Mouse (Mus musculus): ENCODE data around the gene Lingo1.

Lingo1 gene

DNA sequence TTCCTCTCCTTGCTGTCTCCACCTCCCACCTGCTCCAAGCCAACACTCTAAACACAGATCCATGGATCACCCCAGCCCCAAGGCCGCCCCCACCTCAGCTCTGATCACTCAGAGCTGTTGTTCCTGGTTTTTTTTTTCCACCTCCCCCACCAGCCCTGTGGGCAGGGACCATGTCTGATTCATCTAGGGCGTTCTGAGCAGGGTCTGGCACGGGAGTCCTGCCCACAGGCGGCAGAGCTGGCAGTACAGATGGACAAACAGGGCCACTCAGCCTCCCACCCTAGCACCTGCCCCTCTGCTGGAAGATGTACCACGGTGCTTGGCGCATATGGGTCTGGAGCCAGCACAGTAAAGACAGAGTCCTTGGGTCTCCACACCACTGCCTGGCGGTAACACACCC is 114.3 kb downstream of the Lingo1 start:
- intact Hi-C loops (cut with DNase I) = no loop called here

GRCm38 (mm10) chr9:56678929-56679681 is 117.2 kb downstream of the Lingo1 start:
- intact Hi-C loops (cut with DNase I) = no loop called here

DNA sequence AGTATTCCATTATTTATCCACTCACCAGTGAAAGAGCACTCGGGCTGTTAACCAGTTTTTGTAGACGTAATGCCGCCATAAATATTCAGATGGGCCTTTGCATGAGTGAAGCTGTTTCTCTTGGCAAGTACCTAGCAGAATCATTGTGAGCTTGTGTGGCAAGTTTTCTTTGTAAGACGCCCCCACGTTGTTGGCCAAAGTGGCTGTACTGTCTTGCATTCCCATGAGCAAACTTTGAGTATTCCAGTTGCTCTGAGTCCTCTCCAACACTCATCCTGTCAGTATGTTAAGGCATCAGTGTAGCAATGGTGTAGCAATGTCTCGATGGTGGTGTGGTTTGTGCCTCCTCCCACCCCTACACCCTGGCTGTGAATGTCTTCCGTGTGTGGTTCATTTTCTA is 120.6 kb downstream of the Lingo1 start:
- intact Hi-C loops (cut with DNase I) = no loop called here

DNA sequence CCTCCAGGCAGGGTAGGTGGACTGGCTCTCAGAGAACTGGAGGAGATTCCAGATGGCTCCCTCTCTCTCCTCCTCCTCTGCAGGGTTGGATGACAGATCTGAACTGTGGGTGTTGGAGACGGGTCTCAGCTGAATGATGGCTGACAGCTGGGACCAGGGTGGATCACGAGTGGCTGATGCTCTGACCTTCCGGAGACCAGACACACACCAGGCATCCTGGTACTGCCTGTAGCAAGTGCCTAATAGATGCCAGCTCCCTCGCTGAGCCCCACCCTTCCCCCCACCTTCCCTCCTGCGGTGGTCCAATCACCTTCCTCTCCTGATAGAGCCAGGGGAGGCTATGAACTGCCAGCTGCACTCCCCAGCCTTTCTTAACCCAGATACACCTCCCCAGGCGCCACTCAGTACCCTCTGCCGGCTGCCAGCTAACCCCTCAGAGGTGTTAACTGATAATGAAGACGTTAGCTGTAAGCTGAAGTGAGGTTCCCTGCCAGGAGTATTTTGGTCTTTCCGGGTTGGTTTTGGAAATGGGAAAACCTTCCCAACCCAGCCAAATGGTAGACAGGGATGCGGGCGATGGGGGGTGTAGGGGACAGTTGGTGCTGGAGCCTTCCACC is 126.6 kb downstream of the Lingo1 start:
- intact Hi-C loops (cut with DNase I) = no loop called here

- intact Hi-C loops (cut with DNase I) = no loop called here
These were observed 132.1 kb downstream of the Lingo1 start for GRCm38 (mm10) chr9:56664136-56664535.

- intact Hi-C loops (cut with DNase I) = no loop called here
These were observed 133.3 kb downstream of the Lingo1 start for GRCm38 (mm10) chr9:56662946-56663345.

- intact Hi-C loops (cut with DNase I) = no loop called here
These were observed 133.9 kb downstream of the Lingo1 start for GRCm38 (mm10) chr9:56662405-56662804.

DNA sequence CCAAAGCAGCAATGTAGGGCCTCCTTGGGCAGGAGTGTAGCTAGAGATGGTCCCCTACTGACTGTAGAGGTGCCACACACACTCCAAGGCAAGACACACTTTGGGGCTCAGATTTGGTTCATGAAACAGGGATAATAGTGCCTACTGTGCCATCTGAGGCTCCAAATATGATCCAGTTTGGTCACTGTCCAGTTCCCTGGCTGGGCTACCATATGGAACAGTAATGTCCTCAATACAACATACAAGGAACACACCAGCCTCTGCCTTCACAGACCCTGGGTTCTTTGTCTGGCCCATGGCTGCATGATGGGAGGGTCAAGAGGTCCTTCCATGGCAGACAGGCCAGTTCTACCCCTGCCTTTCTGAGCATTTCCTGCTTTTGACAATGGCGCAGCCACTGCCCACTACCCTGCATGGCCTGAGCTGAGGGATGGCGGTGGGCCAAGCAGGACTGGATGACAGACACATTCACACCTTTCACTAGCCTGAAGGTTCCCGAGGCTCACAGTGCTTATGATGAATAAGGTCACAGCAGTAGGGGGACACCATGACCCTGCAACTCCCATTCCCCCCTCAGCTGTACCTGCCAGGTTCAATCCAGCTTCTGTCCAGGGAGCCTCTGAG is 134.9 kb downstream of the Lingo1 start:
- intact Hi-C loops (cut with DNase I) = no loop called here

- intact Hi-C loops (cut with DNase I) = no loop called here
These were observed 137.7 kb downstream of the Lingo1 start for GRCm38 (mm10) chr9:56658580-56658979.

DNA sequence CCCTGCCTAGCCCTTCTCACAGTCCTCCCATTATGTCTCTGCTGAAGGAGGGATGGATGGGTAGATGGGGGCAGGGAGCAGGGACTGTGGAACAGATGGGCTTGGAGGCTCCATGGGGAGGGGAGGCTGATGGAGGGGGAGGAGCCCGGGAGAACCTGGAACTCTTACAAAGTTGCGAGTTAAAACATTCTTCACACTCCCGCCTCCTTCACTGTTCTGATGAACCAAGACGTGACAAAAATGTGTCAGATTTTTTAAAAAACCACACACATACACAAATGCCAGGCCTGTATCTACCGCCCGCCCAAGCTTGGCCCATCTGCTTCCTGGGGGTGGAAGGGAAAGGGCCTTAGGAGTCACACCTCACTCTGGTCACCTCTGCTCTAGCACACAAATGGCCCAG is 138.3 kb downstream of the Lingo1 start:
- intact Hi-C loops (cut with DNase I) = no loop called here

GRCm38 (mm10) chr9:56656766-56657542 is 139.3 kb downstream of the Lingo1 start:
- intact Hi-C loops (cut with DNase I) = no loop called here

DNA sequence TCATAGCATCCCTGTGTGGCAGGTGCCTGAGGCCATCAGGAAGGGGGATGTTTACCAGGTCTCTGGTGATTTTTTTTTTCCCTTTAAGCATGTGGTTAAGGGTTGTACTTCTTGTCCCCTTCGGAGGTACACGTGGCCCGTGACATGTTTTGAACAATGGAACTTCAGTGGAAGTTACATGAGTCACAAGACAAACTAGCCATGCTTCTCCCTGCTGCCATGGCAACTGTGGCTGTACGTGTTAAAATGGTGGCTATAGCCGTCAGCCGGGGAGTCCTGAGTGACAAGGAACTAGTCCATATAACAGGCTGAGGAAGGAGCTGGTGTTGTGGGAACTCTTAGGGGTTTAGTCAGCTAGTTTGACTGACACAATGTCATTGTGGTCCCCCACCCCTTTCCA is 141.1 kb downstream of the Lingo1 start:
- intact Hi-C loops (cut with DNase I) = no loop called here

DNA sequence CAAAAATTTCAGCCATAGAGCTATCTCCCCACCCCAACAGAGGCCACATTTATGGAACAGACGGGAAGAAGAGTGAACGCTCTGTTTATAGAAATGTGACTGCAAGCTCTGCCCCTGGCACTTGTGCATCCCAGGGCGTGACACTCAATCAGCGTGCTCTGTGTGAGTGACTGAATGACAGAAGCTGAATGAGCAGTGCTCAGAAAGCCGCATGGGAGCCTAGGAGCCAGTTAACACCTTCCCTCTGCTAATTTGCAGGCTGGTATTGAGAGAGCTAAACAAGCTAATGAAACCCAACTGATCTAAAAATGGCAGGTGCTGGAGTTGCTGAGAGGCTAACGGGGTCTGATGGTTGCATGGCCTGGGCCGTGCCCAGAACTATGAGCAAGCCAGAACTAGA is 143.7 kb downstream of the Lingo1 start:
- intact Hi-C loops (cut with DNase I) = no loop called here

DNA sequence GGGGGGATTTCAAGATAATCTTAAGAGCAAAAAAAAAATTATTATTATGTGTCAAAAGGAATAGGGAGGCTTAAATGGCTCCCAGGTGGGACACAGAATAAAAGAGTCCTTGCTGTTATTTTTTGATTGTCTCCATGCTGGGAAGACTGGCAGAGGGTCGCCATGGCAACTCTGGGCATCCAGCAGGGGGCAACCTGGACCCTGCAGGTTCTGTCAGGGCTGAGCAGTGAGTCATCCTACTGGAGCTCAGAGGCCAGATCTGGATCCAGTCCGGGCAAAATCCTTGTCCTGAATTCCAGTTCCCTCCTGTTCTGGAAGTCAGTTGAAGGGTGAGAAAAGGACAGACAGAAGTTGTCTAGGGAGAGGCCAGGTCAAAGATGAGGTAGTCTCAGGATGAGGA is 144.7 kb downstream of the Lingo1 start:
- intact Hi-C loops (cut with DNase I) = no loop called here

GRCm38 (mm10) chr9:56646227-56647025 is 149.8 kb downstream of the Lingo1 start:
- intact Hi-C loops (cut with DNase I) = no loop called here

GRCm38 (mm10) chr9:56643474-56643873 is 152.8 kb downstream of the Lingo1 start:
- intact Hi-C loops (cut with DNase I) = no loop called here

- intact Hi-C loops (cut with DNase I) = loop anchor here (5.0 kb wide), 2 partner anchors 159 to 426 kb away; partner anchors contain the start of gene Lingo1
These were observed 157.9 kb downstream of the Lingo1 start for GRCm38 (mm10) chr9:56638226-56638905.

GRCm38 (mm10) chr9:56637403-56637857 is 158.8 kb downstream of the Lingo1 start:
- intact Hi-C loops (cut with DNase I) = loop anchor here (5.0 kb wide), 2 partner anchors 160 to 425 kb away; partner anchors contain the start of gene Lingo1

GRCm38 (mm10) chr9:56636766-56637402 is 159.4 kb downstream of the Lingo1 start:
- intact Hi-C loops (cut with DNase I) = loop anchor here (5.0 kb wide), 2 partner anchors 160 to 425 kb away; partner anchors contain the start of gene Lingo1

Measured in adrenal gland (tissue).